Mouse (Mus musculus) spleen, adult 2 months (tissue): ENCODE data around the gene a.

Source experiments
- CTCF ChIP-seq: fragments of 200-500 bp; IDR thresholded peaks from 2 replicates; pipeline ENCODE4 v1.5.1; 2011; ENCODE audit warnings: mild to moderate bottlenecking, inconsistent platforms; ENCODE audit not compliant: insufficient read depth, insufficient read length, insufficient replicate concordance; ENCODE audit errors: extremely low read depth
- POLR2A ChIP-seq: fragments of 200-500 bp; IDR thresholded peaks from 2 replicates; pipeline ENCODE4 v1.6.1; 2011; ENCODE audit warnings: low read depth, low read length, inconsistent platforms

- no peak for TF ChIP-seq CTCF
- TF ChIP-seq POLR2A, result no peak
Measured at GRCm38 (mm10) chr2:154782361-154782760, 8.8 kb upstream of the a start.
